Mouse (Mus musculus): ENCODE results near the gene Tmem185b. TPM values are rescaled to one million over a fixed set of nuclear protein-coding genes. Genes with fewer than 3 reads are reported as not detected.

Gene Tmem185b
- total RNA-seq, 2 experiments from 2014 or later, result 12.1 to 12.3 TPM

GRCm38 (mm10) chr1:119533093-119533805, 7.3 kb downstream of the Tmem185b start:
- intact Hi-C loops (cut with DNase I), result no loop called here
- DNase-seq, result no peak

DNA sequence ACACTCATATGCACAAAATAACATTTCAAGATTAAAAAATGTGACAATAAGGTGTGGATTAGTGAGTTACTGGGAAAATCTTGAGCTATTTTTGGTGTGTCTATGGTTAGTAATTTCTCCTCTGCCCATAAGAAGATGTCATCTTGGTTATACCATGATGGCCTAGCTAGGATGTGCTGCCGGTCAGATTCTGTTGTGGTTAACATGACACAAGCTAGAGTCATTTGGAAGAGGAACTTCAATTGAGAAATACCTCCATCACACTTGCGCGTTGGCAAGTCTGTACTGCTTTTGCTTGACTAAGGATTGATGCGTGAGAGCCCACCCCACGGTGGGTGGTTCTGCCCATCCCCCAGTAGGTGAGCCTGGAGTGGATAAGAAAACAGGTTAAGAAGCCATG, 8.4 kb downstream of the Tmem185b start:
- intact Hi-C loops (cut with DNase I), result no loop called here
- DNase-seq, result no peak

- DNase-seq, result no peak
- intact Hi-C loops (cut with DNase I), result no loop called here
These were observed 10.2 kb downstream of the Tmem185b start for GRCm38 (mm10) chr1:119536122-119536521.

DNA sequence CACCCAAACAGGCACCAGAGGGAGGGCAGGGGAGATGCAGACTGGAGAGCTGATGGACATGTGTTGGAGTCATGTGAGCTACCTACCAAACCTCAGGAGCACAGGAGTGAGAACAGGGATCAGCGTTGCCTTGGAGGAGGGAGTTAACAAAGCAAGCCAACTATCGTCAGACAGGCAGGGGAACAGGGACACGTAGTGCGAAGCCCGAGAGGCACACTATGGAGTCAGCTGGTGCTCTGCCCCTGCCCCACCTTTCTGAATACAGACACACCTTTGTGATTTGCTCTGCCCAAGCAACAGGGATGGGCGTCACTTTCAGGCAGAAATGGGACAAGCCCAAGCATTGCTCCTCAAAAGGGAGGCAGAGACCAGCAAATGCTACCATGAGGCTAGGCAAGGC, 11.7 kb downstream of the Tmem185b start:
- intact Hi-C loops (cut with DNase I), result no loop called here
- DNase-seq, result no peak

- intact Hi-C loops (cut with DNase I), result no loop called here
- no peak for DNase-seq
These were observed 13.3 kb downstream of the Tmem185b start for GRCm38 (mm10) chr1:119539252-119539651.

- DNase-seq, result no peak
- intact Hi-C loops (cut with DNase I), result no loop called here
These were observed 15.0 kb downstream of the Tmem185b start for GRCm38 (mm10) chr1:119540836-119541557.

DNA sequence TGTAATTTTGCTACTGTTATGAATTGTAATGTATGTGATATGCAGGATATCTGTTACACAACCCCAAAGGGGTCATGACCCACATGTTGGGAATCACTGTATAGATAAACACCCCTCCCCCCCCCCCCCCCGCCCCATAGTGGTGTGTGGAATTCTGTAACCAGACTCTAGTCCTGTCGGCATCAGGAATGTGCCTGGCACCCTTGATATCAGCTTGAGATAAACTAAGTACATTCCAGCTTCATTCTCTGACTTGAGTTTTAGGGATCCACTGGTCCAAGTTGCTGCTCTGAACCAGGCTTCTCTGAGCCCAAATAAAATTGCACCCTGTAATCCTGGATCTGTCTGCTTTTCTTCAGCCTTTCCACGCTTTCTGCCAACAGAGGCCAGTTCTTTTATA, 15.6 kb downstream of the Tmem185b start:
- intact Hi-C loops (cut with DNase I), result no loop called here
- no peak for DNase-seq

DNA sequence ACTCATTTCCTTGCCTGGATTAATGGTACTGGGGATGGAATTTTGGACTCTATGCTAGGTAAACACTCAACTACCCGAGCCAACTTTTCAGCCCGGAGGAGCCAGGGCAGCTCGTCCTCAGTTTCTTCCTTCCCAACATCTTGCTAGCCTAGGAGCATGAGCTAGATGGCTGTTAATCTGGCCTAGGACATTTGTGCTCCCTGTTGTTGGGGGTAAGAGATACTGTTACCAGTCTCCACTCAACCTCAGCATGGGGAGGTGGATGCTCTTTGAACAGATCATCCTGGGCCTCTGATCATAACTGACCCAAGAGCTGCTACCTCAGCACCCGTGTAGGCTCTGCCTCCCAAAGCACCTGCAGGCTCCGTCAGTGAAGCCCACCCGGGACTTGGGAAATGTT, 17.4 kb downstream of the Tmem185b start:
- no peak for DNase-seq
- intact Hi-C loops (cut with DNase I), result no loop called here

- DNase-seq, result no peak
- intact Hi-C loops (cut with DNase I), result loop anchor here (5.0 kb wide), 2 partner anchors 87 to 457 kb away; no protein-coding TSS in a partner anchor
These were observed 18.7 kb downstream of the Tmem185b start for GRCm38 (mm10) chr1:119544611-119545155.

GRCm38 (mm10) chr1:119545164-119545563, 19.2 kb downstream of the Tmem185b start:
- DNase-seq, result no peak
- intact Hi-C loops (cut with DNase I), result loop anchor here (5.0 kb wide), 2 partner anchors 88 to 458 kb away; no protein-coding TSS in a partner anchor

GRCm38 (mm10) chr1:119545671-119546070, 19.7 kb downstream of the Tmem185b start:
- intact Hi-C loops (cut with DNase I), result loop anchor here (5.0 kb wide), 2 partner anchors 88 to 458 kb away; no protein-coding TSS in a partner anchor
- DNase-seq, result no peak

- no peak for DNase-seq
- intact Hi-C loops (cut with DNase I), result loop anchor here (5.0 kb wide), 2 partner anchors 89 to 459 kb away; no protein-coding TSS in a partner anchor
These were observed 20.5 kb downstream of the Tmem185b start for GRCm38 (mm10) chr1:119546490-119546889.

DNA sequence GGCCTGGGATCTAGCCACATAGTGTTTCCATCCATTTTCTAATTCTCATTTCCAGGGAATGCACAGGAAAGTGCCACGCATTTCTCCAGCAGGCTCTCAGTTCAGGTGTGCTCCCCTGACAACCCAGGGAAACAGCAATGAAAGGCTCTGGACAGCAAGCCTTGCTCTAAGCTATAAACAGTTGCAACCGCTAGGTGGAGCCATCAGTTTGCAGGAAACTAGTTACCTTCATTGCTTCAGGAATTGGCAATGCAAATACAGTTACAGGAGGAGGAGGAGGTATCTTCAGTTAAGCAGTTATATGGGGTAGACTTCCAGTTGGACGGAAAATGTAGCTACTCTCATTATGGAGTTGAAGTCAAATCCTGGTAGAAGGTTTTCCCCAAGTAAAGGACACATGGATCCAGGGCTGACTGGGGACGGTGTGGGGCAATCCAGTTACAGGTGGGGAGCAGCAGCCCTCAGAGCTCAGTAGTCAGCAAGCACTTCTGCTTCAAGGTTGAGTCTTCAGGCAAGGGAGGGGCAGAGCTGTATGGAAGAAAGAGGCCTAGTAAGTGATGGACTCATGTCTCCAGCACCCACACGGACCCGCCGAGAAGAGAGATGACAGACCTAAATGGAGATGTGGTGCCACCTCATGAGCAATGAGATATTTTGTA, 22.8 kb downstream of the Tmem185b start:
- DNase-seq, result peak; percentile 82 to 90
- intact Hi-C loops (cut with DNase I), result loop anchor here (1.0 to 5.0 kb wide), 4 partner anchors 91 to 461 kb away; no protein-coding TSS in a partner anchor

GRCm38 (mm10) chr1:119549327-119549689, 23.3 kb downstream of the Tmem185b start:
- intact Hi-C loops (cut with DNase I), result loop anchor here (2.0 to 5.0 kb wide), 3 partner anchors 92 to 462 kb away; no protein-coding TSS in a partner anchor
- DNase-seq, result no peak

- intact Hi-C loops (cut with DNase I), result no loop called here
- DNase-seq, result no peak
These were observed 24.1 kb downstream of the Tmem185b start for GRCm38 (mm10) chr1:119550064-119550463.

DNA sequence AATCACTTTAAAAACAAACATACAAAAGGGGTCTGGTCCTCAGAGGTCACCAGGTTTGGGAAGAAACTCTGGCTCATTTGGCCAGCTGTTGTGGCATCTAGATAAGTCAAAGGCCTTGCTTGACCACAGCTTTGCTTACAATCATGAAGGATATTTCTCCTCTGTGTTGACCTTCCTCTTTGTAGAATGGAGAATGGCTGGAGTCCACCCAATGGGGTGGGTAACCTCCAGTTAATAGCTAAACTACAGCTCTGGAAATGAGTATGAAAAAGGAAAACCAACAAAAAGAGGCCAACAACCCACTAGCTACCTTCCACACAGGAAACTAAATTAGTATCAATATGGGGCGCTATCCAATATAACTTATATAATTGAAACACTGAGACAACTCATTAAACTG, 25.7 kb downstream of the Tmem185b start:
- no peak for DNase-seq
- intact Hi-C loops (cut with DNase I), result no loop called here

DNA sequence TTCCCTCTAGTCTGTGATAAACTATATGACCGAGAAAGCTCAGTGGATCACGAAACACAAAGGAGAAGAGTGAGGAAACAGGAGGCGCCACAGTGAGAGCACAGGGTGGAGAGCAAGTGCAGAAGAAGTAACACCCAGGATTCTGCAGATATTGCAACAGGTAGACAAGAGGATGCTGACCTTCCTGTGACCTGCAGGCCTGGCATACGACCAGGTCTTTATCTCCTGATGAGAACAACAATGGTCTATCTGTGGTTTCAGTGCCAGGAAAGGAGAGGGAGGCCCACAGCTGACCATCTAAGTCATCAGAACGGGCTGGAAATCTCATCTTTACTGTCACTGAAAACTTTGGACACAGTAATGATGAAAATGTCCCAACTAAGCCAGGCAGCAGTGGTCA, 29.7 kb downstream of the Tmem185b start:
- peak in 1 of 2 experiments; percentile 15 for DNase-seq
- intact Hi-C loops (cut with DNase I), result no loop called here

DNA sequence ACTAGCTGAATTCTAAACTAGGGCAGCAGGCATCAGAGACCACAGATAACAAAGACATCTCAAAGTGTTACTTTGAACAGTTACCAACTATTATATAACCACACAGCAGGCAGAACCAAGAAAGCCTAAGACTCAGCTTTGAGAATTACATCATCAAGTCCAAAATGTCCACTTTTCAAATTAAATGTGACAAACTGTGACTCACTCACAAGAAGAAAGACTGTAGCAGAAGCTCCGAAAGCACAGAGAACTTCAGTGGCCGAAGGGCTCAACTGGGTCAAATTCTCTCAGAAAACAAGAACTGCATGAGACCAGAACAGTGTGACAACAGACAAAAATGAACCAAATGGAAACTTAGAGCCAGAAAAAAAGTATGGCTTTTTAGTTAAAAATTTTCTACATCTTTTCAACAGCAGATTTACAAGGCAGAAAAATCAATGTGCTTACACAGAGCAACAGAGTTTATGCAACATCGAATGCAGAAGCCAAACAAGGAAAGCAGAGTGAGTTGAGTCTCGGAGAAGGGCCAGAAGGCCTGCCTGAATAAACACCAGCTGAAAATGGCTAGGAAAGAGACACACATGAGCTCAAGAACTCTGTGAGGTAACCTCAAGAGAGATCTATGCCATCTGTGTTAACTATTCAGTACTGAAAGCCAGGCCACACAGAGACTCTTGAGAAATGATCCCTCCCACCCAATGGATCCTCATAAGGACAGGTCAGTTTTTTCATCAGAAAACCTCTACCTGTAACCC, 31.9 kb downstream of the Tmem185b start:
- DNase-seq, result no peak
- intact Hi-C loops (cut with DNase I), result no loop called here

DNA sequence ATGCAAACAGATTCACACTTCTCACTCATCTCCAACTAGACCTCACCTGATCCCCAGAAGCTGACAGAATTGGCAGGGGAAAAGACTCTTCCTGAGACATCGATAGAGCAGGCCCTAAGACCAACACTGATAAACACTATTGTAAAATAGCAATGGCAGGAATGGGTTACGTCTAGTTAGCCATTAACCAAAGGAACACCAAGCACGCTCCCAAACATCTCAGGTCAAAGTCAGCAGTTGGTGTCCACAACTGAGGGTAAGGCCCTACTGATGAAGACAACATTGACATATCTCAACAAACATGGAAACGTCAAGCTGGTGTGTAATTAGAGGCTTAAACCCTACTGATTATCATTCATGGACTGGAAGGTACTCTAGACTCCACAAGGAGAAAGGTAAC, 39.6 kb downstream of the Tmem185b start:
- DNase-seq, result no peak
- intact Hi-C loops (cut with DNase I), result no loop called here

DNA sequence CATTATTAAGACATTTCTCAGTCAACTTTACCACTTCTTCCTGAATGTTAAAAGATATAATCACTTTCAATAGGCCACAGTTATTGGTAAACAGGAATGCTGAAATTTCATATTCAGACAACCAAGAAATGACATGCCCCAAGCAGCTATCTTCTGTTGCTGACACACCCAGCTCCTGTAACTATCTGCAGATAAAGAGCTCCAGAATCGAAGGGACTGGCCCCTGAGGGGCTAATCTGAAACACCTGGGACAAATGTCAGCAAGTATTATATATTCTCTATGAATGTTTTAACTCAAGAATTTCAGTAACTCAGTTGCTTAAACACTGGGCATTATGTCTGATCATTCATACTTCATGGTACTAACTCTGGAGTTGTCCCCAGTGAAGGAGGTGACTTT, 44.2 kb downstream of the Tmem185b start:
- no peak for DNase-seq
- intact Hi-C loops (cut with DNase I), result no loop called here

Data from heart, postnatal 14 days (tissue).